Mouse (Mus musculus) adrenal gland (tissue): Measurements from ENCODE around the gene Gm38431.

Experiments
- intact Hi-C: fragments of 180-260 bp; cut with DNase I; formaldehyde crosslinking; loops from one replicate; pipeline ENCODE4 v1.15.1; 2025
- long read RNA-seq, 2 experiments: library from polyadenylated mRNA; unstranded; transcript quantifications; one replicate each; pipeline ENCODE4 v2.0.0; 2020; ENCODE audit warnings: borderline replicate concordance in 1 of 2; ENCODE audit not compliant: insufficient replicate concordance in 1 of 2

Gene Gm38431
- long read RNA-seq, experiment 1, partial matches to known transcripts: 1 of 1 reads
- long read RNA-seq, experiment 1, other reads (novel, unspliced or antisense): 0 of 1 reads
- long read RNA-seq, experiment 2: 0 reads

DNA sequence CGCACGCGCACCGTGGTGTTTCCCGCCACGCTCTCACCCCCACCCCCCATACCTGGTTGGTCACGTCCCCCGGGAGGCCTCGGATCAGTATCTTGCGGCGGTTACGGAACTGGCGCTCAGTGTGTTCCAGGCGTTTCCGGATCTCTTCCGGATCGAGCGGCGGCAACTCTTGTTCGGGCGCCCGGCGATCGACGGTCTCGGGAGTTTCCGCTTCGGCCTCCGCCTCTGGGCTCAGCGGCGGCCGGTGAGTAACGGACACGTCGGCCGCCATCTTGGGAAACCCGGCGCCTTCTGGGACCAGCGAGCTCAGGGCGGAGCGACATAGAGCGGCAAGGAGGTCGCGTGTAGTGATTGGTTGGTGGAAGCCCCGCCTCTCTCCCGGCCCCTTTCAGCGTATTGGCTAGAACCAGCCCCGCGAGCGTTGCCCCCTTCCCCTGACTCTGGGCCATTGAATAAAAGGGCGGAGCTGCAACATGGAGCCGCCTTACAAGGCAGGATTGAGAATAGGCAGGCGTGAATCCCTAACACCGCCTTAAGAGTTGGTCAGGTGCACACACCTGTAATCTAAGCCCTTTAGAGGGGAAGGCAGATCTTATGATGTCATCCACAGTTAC is at the start of gene Gm38431, which contains the start of gene Raver1:
Gene Gm38431 (minus strand): TSS at position 291 of the 614 bp plus-strand sequence.
Gene Raver1 (minus strand): TSS at position 302 of the 614 bp plus-strand sequence.
- intact Hi-C loops: loop anchor here (5.0 kb wide), 1 partner anchor 35 kb away; no protein-coding TSS in a partner anchor

DNA sequence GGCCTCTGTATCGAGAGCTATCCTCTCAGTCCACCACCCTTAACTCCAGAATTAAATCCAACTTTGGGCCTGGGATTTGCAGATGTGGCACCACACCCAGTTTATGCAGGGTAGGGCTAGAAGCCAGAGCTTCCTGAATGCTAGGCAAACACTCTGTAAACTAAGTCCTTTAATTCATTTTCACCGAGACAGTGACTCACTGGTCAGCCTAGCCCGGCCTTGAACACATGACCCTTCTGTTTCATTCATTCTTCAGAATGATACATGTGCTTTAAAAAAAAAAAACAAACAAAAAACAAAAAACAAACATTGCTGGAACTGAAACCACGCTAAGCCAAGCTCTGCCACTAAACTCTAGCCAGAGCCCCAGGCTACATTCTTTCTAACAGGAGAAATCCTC is 46.6 kb upstream of the Gm38431 start:
- intact Hi-C loops: loop anchor here (5.0 kb wide), 2 partner anchors 106 to 231 kb away; partner anchors contain the start of gene Icam5

DNA sequence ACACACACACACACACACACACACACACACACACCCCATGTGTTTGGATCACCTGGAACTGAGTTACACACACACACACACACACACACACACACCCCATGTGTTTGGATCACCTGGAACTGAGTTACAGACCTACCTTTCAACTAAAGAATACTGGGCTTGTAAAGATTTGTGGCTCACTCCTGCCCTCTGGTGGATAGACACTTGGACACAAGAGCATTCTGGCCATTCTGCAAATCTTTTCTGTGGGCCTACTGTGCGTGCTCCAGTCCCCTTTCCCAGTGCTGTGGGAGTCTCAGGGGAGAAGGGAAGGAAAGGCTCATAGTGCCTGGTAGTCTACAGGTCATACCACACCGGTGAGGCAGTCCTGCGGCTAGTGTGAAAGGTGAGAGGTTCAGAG is 45.4 kb upstream of the Gm38431 start:
- intact Hi-C loops: loop anchor here (5.0 kb wide), 2 partner anchors 105 to 230 kb away; partner anchors contain the start of gene Icam5

DNA sequence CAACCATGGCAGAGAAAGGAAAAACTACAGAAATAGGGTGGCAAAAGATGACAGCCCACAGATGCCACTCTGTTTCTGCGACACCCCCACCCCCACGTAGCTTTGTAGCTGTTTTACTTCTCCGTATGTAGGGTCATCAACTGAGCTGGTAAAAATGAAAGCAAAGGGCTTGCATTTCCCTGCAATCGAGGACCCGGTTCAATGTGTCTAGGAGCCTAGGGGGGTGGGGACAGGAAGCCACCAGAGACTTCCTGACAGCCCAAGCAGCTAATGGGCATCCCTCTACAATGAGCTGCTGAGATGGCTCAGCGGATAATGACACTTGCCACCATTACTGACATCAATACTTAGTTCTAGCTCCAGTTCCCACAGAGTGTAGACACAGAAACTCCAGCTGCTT is 44.6 kb upstream of the Gm38431 start:
- intact Hi-C loops: loop anchor here (5.0 kb wide), 2 partner anchors 104 to 229 kb away; partner anchors contain the start of gene Icam5

DNA sequence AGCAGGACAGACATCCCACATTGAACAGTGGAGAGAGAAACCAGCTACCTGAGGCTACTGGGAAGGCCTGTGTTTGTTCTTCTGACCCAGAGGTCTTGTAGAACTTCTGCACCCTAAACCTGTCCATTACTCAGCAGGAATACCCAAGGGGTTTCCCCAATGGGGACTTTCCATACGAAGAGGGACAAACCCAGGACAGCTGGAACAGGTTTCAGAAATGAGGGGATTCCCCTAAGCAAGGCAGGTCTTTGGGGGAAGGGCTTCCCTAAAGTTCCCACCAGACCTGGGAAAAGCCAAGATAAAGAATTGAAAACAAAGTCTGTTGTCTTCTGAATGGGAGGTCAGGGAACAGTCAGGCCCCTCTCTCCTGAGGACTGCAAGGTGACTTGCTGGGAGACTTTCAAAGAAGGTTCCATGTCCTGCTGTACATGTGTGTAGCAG is 44.2 kb upstream of the Gm38431 start:
- intact Hi-C loops: loop anchor here (5.0 kb wide), 2 partner anchors 104 to 229 kb away; partner anchors contain the start of gene Icam5

DNA sequence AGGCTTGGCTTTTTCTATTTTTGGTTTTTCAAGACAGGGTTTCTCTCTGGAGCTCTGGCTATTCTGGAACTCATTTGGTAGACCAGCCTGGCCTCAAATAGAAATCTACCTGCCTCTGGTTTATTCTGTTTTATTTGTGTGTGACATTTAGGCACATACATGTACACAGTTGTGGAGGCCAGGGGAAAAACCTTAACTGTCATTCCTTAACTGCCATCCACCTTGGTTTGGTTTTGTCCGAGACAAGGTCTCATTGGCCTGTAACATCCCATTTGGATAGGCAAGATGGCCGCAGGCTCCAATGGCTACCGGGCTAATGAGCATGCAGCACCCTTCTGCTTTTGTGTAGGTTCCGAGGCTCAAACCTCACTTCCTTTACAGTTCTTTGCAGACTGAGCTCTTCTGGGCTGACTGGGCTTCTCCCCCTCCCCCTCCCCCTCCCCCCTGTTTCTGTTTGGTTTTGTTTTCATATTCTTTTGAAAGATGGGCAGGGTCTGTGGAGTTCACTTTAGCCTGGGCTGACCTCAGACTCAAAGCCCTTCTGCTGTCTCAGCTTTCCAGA is 43.6 kb upstream of the Gm38431 start:
- intact Hi-C loops: loop anchor here (5.0 kb wide), 2 partner anchors 103 to 228 kb away; partner anchors contain the start of gene Icam5

DNA sequence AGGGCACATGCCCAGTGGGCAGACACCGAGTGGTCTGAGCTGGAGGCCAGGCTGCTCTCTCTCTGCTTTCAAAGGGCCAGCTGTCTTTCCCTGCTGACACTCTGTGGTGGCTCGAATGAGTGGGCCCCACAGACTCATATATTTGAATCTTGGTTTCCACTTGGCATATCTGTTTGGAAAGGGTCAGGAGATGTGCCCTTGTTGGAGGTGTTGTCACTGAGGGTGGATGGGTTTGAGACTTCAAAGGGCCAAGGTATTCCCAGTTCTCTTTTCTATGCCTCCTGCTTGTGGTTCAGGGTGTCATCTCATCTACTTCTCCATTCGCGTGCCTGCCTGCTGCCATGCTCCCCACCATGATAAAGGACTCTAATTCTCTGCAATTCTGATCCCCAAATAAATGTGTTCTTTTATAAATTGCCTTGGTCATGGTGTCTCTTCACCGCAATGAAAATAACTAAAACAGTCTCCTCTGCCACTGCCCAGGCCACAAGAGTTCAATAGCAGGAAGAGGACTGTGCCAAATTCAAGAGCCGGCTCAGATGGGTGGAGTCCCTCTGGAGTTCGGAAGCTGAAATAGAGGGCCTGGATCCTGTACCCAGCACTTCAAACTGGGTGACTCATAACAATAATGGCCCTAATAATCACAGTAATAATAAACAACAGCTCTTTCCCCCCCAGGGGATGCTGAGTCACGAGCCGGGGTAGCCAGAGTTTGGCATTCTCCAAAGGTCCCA is 43.0 kb upstream of the Gm38431 start:
- intact Hi-C loops: loop anchor here (5.0 kb wide), 2 partner anchors 102 to 227 kb away; partner anchors contain the start of gene Icam5

DNA sequence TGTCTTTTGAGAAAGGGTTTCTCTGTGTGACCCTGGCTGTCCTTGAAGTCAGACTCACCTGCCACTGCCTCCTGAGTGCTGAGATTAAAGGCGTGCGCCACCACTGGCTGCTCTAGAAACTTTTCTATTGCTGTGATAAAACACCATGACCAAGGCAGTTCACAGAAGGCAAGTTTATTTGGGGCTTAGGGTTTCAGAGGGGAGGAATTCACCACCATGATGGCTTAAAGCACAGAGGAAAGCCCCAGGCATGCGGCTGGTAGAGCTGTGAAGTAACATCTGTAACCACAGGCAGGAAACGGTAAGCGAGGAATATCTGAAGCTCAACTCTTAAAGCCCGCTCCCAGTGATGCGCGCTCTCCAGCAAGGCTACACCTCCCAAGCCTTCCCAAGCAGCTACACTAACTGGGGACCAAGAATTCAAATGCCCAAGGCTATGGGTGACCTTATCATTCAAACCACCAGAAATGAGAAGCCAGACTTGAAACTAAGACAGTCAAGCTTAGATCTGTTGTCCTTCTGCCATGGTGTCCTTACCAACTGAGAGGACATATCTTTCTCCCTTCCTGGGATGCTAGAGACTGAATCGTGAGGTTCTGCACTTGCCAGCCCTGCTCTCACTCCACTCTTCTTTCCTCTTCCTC is 41.4 kb upstream of the Gm38431 start:
- intact Hi-C loops: no loop called here

DNA sequence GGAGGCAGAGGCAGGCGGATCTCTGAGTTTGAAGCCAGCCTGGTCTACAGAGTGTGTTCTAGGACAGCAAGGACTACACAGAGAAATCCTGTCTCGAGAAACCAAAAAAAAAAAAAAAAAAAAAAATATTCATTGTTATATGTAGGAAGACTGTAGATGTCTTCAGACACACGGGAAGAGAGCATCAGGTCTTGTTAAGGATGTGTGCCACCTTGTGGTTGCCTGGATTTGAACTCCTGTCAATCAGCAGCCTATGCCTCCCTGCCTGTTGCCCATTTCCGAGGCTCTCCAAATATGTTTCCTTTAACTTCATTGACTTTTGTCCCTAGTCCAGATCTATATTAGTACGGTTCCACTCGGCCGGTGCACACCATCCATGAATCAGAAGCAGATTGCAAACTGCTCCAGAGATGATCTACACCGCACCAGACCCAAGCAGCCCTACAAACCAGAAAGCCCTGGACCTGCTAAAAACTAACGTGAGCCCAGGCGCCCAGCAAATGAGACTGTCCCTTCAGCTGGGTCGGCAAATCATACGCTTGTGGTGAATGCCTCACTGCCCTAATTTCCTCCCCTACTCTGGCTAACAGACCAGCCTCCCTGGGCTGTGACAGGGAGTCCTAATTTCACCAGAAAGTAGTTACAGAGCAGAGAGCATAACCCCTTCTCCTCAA is 40.4 kb upstream of the Gm38431 start:
- intact Hi-C loops: no loop called here

DNA sequence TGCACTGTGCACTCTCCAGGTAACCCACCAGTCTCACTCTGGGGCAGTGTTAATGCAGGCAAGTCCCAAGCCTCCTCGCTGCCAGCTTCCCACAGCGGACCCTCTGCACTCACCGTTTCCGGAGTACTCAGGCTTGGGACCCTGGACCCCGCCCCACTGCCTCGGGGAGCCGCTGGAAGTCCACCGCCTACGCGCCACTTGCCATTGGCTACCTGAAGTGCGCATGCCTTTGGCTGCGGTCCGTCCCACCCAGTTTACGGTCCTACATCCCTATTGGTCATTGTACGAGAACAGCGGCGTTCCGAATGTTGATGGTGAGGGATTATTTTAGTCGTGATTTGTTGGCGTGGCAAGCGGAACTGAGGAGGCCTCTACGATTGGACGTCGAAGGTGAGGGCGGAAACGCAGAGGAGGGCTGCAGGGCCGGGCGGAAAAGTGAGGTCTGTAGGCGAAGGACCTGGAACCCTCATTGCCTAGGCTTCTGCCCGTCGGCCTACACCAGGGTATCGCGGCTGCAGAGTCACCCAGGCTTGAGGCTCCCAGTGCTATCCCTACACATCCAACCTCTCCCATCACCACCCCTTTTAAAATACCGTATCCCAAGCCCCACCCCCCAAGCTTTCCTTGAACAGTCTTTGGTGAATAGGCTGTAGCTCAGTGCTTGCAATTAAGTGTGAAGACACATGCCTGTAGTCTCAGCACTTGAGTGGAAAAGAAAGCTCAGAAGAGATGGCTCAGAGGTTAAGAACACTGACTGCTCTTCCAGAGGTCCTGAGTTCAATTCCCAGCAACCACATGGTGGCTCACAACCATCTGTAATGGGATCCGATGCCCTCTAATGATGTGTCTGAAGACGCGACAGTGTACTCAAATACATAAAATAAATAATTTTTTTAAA is 39.5 kb upstream of the Gm38431 start, which contains the start of gene Tyk2:
Gene Tyk2 (minus strand): TSS at position 185 of the 898 bp plus-strand sequence.
- intact Hi-C loops: no loop called here

DNA sequence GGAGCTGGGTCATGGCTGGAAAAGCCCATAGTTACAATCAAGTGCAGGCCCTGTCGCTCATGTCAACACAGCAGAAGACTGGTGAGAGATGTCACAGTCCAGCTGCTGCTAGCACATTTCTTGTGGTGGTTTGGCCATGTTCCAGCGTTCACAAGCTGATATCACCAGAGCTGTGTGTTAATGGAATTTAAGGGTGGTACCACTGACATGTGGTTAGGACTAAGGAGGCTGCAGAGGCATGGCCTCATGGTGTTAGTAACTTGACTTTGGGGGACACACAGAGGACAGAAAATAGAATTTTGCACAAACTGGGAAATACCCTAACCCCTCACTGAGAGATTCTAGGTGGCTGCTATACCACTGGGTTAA is 34.4 kb upstream of the Gm38431 start:
- intact Hi-C loops: loop anchor here (5.0 kb wide), 1 partner anchor 34 kb away; the partner anchor contains the start of genes Gm38431 and Raver1

DNA sequence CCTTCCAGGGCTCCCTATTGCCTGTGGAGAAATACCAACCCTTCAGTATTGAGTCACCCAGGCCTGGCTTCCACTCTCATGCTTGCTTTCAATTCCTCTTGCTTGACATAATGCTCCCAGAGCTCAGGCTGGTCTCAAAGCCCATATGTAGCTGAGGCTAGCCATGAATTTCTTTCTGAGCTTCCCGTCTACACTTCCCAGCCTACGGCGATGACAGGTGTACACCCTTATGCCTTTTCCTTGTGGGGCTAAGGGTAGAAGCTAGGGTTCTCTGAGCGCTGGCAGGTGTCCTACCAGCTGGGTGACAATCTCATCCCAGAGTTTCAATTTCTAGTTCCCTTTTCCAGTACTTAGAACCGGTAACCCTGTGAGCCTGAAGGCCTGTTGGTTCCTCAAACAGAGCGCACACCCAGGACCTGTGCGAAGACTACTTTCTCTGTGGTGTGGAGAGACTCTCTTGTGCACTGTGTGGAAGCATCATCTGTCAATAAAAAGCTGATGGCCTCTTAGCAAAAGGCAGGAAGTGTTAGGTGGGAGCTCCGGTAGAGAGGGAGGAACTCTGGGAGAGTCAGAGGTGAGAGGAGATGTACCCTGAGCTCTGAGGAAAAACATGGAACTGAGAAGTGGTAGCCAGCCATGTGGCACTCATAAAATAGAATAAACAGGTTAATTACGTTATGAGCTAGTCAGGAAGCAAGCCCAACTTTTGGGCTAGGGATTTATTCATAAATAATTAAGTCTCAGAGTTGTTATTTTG is 33.9 kb upstream of the Gm38431 start:
- intact Hi-C loops: loop anchor here (5.0 kb wide), 1 partner anchor 33 kb away; the partner anchor contains the start of genes Gm38431 and Raver1

DNA sequence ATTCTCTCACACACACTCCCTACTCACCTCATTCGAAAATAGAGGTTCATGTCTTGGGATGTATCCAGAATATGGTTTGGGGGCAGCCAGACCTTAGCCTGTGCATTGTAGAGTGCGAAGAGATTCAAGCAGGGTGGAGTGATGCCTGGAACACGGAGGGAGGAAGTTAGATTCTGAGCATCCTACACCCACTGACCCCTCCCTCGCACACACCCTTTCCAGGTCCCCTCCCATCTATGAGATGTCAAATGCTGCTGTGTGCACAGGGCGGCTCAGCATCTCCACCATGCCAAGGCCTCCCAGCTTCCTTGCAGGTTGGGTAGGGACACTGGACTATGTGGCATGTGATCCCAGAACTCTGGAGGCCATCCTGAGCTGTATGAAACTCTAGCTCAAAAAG is 33.0 kb upstream of the Gm38431 start:
- intact Hi-C loops: loop anchor here (5.0 kb wide), 1 partner anchor 33 kb away; the partner anchor contains the start of genes Gm38431 and Raver1

DNA sequence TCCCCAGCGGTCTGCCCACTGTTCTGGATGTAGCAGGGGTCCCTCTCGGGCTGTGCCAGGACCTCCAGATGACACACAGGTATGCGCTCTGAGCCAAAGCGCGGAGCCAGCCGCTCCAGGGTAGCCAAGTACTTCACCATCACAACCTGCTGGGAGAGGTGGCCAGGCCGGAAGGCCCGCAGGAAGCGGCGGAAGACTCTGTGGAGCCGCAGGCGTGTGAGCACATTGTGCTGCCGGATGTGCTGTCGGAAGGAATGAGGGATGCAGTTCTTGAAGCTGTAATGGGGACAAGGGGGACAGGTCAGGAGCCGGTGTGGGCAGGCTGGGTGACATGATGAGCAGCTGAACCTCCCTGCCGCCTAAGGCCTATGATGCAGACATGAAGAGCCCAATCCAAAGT is 29.7 kb upstream of the Gm38431 start:
- intact Hi-C loops: no loop called here

DNA sequence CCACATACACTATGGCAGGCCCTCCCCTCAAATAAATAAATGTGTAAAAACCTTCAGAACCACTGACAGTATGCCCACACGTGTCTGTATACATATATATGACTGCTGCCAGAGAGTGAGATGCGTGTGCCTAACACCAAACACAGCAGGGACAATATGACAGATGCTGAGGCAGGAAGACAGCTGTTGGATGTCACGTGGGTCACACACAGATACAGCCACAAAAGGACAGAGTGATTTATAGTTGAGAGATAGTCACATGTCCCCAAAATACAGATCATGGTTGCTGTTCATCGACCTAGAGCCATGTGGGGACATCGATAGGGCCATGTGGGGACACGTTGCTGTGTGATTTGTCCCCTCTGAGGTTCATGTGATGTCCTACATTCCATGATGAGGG is 25.3 kb upstream of the Gm38431 start:
- intact Hi-C loops: no loop called here

DNA sequence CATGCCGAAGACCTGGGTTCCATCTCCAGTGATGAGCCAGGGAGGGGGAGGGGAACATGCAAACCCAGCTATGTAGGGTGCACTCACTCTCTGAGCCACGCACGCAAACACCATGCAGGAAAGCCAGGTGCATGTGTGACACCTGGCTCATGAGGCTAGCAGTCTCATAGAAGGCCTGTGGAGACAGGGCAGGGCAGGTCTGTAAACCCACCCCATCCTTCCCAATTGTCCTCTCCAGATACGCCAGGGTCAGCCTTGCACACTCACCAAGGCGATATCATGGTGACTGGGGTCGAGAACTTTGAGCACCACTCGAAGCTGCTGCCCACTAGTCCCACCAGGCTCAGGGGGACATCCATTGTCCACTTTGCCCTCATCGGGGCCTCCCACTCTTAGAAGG is 23.3 kb upstream of the Gm38431 start:
- intact Hi-C loops: no loop called here

DNA sequence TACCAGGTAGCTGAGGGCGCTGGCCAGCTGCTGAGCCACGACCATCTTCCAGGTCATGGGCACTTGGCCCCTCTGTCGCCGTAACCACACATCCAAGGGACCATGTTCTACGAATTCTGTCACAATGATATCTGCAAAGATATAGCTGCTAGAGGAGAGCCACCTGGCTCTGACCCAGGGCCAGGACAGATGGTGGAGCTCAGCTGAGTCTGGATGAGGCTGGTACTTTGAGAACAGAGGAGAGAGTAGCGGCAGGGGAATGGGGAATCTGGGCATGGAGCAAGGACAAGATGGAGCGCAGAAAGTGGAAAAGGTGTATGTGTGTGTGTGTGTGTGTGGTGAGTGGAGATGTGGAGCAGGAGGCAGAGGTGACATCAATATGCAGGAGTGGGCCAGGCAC is 22.4 kb upstream of the Gm38431 start:
- intact Hi-C loops: no loop called here

DNA sequence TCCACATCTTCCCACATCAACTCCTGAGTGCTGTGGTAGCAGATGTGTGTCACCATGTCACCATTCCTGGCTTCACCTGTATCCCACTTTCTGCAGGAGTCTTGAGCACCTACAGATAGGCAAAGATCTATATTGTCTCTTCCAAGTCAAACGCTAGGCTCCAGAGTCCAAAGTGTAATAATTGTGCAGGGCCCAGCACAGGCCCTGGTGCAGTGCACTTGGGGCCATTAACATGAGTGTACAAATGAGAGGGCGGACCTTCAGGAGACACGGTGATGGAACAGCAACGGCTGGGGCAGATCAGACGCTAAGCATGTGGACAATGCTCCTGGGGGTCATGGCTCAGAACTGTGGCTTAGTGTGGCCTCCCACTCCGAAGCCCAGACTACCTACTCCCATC is 22.0 kb upstream of the Gm38431 start:
- intact Hi-C loops: no loop called here
